Mouse (Mus musculus) myocyte (in vitro differentiated cells): ENCODE results near the gene Dynlrb1. TPM values are rescaled to one million over a fixed set of nuclear protein-coding genes. Genes with fewer than 3 reads are reported as not detected.

Source experiments
- H3K27me3 ChIP-seq: one replicate; pipeline ENCODE4 v1.6.1; 2011; ENCODE audit not compliant: control insufficient read depth, insufficient read depth, insufficient read length
- H3K36me3 ChIP-seq: one replicate; pipeline ENCODE4 v1.6.1; 2011; ENCODE audit not compliant: control insufficient read depth, insufficient read depth
- H3K4me2 ChIP-seq: one replicate; pipeline ENCODE4 v1.6.1; 2011; ENCODE audit warnings: low read depth, control low read depth
- H3K4me3 ChIP-seq: one replicate; pipeline ENCODE4 v1.5.1; 2011; ENCODE audit warnings: mild to moderate bottlenecking, control low read depth, moderate library complexity
- H3K79me2 ChIP-seq: one replicate; pipeline ENCODE4 v1.6.1; 2011; ENCODE audit not compliant: control insufficient read depth, insufficient read depth
- H3ac ChIP-seq: one replicate; pipeline ENCODE4 v1.6.1; 2011; ENCODE audit not compliant: control insufficient read depth, insufficient read length
- CEBPB ChIP-seq: IDR thresholded peaks from 2 replicates; pipeline ENCODE4 v1.6.1; 2011; ENCODE audit warnings: mild to moderate bottlenecking, moderate library complexity; ENCODE audit not compliant: poor library complexity, insufficient read depth, severe bottlenecking
- E2F4 ChIP-seq: IDR thresholded peaks from one replicate; pipeline ENCODE4 v1.6.1; 2011; ENCODE audit warnings: mild to moderate bottlenecking, control low read depth, moderate library complexity; ENCODE audit not compliant: insufficient read depth
- MAX ChIP-seq: IDR thresholded peaks from one replicate; pipeline ENCODE4 v1.6.1; 2011; ENCODE audit warnings: low read depth, mild to moderate bottlenecking, control low read depth
- MYOD1 ChIP-seq, 3 experiments: IDR thresholded peaks; one replicate each; pipeline ENCODE4 v1.6.1; 2011; ENCODE audit warnings: control low read depth in 2 of 3, low read depth in 2 of 3, mild to moderate bottlenecking in 2 of 3, moderate library complexity in 1 of 3; ENCODE audit not compliant: insufficient read length in 2 of 3, control insufficient read depth in 1 of 3
- MYOG ChIP-seq, 3 experiments: IDR thresholded peaks; one replicate each; pipeline ENCODE4 v1.6.1; 2011; ENCODE audit warnings: control low read depth in 2 of 3, low read depth in 2 of 3, mild to moderate bottlenecking in 2 of 3; ENCODE audit not compliant: insufficient read length in 2 of 3, control insufficient read depth in 1 of 3, insufficient read depth in 1 of 3
- POLR2A ChIP-seq: IDR thresholded peaks from one replicate; pipeline ENCODE4 v1.6.1; 2011; ENCODE audit warnings: low read depth, mild to moderate bottlenecking, control low read depth, moderate library complexity; ENCODE audit not compliant: insufficient read length
- POLR2AphosphoS2 ChIP-seq: IDR thresholded peaks from one replicate; pipeline ENCODE4 v1.6.1; 2011; ENCODE audit warnings: low read depth, control low read depth; ENCODE audit not compliant: insufficient read length
- REST ChIP-seq: IDR thresholded peaks from one replicate; pipeline ENCODE4 v1.6.1; 2011; ENCODE audit warnings: mild to moderate bottlenecking, control low read depth, moderate library complexity; ENCODE audit not compliant: insufficient read depth, insufficient read length
- SRF ChIP-seq: IDR thresholded peaks from one replicate; pipeline ENCODE4 v1.6.1; 2011; ENCODE audit warnings: low read depth; ENCODE audit not compliant: control insufficient read depth, insufficient read length
- TCF12 ChIP-seq: IDR thresholded peaks from one replicate; pipeline ENCODE4 v1.6.1; 2011; ENCODE audit warnings: mild to moderate bottlenecking, control low read depth; ENCODE audit not compliant: poor library complexity, insufficient read depth, severe bottlenecking
- TCF3 ChIP-seq: IDR thresholded peaks from one replicate; pipeline ENCODE4 v1.6.1; 2011; ENCODE audit warnings: low read depth, control low read depth; ENCODE audit not compliant: insufficient read length
- USF1 ChIP-seq: IDR thresholded peaks from one replicate; pipeline ENCODE4 v1.6.1; 2011; ENCODE audit warnings: low read depth, mild to moderate bottlenecking, control low read depth, moderate library complexity
- polyA plus RNA-seq: library from polyadenylated mRNA; unstranded; fragments of >200 nt; fragmentation: generic; extraction: Trizol; gene quantifications from one replicate; pipeline ENCODE4 v1.2.1, GENCODE M21; 2012; ENCODE audit warnings: missing spikeins

Gene Dynlrb1
- polyA plus RNA-seq, 1 experiment, result 418 TPM

- no peak overlapping the region for H3ac ChIP-seq
- no peaks in the 10 kb centered on the region for H3K27me3 ChIP-seq
- TF ChIP-seq USF1 (no peak), MYOG (IDR thresholded peaks at IDR 0.05; ENCODE audit: control insufficient read depth in 1 of 3, insufficient read depth in 1 of 3, insufficient read length in 2 of 3, low read depth in 2 of 3) (no peak), TCF12 (no peak), POLR2A (no peak), REST (no peak), TCF3 (no peak), POLR2AphosphoS2 (no peak), SRF (no peak), MAX (no peak), MYOD1 (IDR thresholded peaks at IDR 0.05; ENCODE audit: control insufficient read depth in 1 of 3, insufficient read length in 2 of 3, low read depth in 2 of 3) (no peak)
- H3K79me2 ChIP-seq, result peaks cover 48% of the 10 kb centered on the region
- peak overlapping the region; percentile 75 for H3K4me3 ChIP-seq
- no peaks in the 10 kb centered on the region for H3K36me3 ChIP-seq
- H3K4me2 ChIP-seq, result peak overlapping the region; percentile 90
These were observed 943 bp downstream of the Dynlrb1 start for GRCm38 (mm10) chr2:155237276-155237675.

GRCm38 (mm10) chr2:155240915-155241314 lies 4.6 kb downstream of the Dynlrb1 start:
- peaks cover 30% of the 10 kb centered on the region for H3K36me3 ChIP-seq
- H3K27me3 ChIP-seq, result no peaks in the 10 kb centered on the region
- no peak overlapping the region for H3K4me3 ChIP-seq
- peaks cover 48% of the 10 kb centered on the region for H3K79me2 ChIP-seq
- TF ChIP-seq TCF12 (no peak), CEBPB (no peak), SRF (no peak), POLR2A (no peak), E2F4 (no peak), MYOG (IDR thresholded peaks at IDR 0.05; ENCODE audit: control insufficient read depth in 1 of 3, insufficient read depth in 1 of 3, insufficient read length in 2 of 3, low read depth in 2 of 3) (no peak), USF1 (no peak), MYOD1 (IDR thresholded peaks at IDR 0.05; ENCODE audit: control insufficient read depth in 1 of 3, insufficient read length in 2 of 3, low read depth in 2 of 3) (no peak), REST (no peak), POLR2AphosphoS2 (no peak), TCF3 (no peak), MAX (no peak)
- H3ac ChIP-seq, result no peak overlapping the region
- no peak overlapping the region for H3K4me2 ChIP-seq

GRCm38 (mm10) chr2:155242296-155242855 lies 6.0 kb downstream of the Dynlrb1 start:
- Histone ChIP-seq H3ac (no peak overlapping the region), H3K4me2 (peak overlapping the region; percentile 61), H3K27me3 (no peaks in the 10 kb centered on the region), H3K36me3 (peaks cover 30% of the 10 kb centered on the region), H3K4me3 (no peak overlapping the region), H3K79me2 (peaks cover 41% of the 10 kb centered on the region)
- TF ChIP-seq POLR2A, result peak; percentile 25
- TF ChIP-seq MYOD1 (IDR thresholded peaks at IDR 0.05; ENCODE audit: control insufficient read depth in 1 of 3, insufficient read length in 2 of 3, low read depth in 2 of 3), result no peak

GRCm38 (mm10) chr2:155246231-155246630 lies 9.9 kb downstream of the Dynlrb1 start:
- Histone ChIP-seq H3K4me3 (no peak overlapping the region), H3K27me3 (no peaks in the 10 kb centered on the region), H3K79me2 (peaks cover 3% of the 10 kb centered on the region), H3K36me3 (peaks cover 51% of the 10 kb centered on the region), H3K4me2 (no peak overlapping the region), H3ac (no peak overlapping the region)
- no peak for TF ChIP-seq TCF3
- TF ChIP-seq E2F4, result no peak
- TF ChIP-seq MYOD1 (IDR thresholded peaks at IDR 0.05; ENCODE audit: control insufficient read depth in 1 of 3, insufficient read length in 2 of 3, low read depth in 2 of 3), result no peak
- TF ChIP-seq USF1, result no peak
- TF ChIP-seq CEBPB, result no peak
- no peak for TF ChIP-seq MYOG (IDR thresholded peaks at IDR 0.05; ENCODE audit: control insufficient read depth in 1 of 3, insufficient read depth in 1 of 3, insufficient read length in 2 of 3, low read depth in 2 of 3)
- TF ChIP-seq POLR2AphosphoS2, result no peak
- no peak for TF ChIP-seq MAX
- no peak for TF ChIP-seq SRF
- TF ChIP-seq REST, result no peak
- no peak for TF ChIP-seq TCF12
- no peak for TF ChIP-seq POLR2A

GRCm38 (mm10) chr2:155248206-155248605 lies 11.9 kb downstream of the Dynlrb1 start:
- H3K4me3 ChIP-seq, result no peak overlapping the region
- H3K79me2 ChIP-seq, result no peaks in the 10 kb centered on the region
- no peak overlapping the region for H3ac ChIP-seq
- no peaks in the 10 kb centered on the region for H3K27me3 ChIP-seq
- no peak overlapping the region for H3K4me2 ChIP-seq
- H3K36me3 ChIP-seq, result peaks cover 46% of the 10 kb centered on the region
- TF ChIP-seq POLR2AphosphoS2, result no peak
- no peak for TF ChIP-seq MAX
- no peak for TF ChIP-seq SRF
- TF ChIP-seq E2F4, result no peak
- TF ChIP-seq TCF3, result no peak
- no peak for TF ChIP-seq USF1
- TF ChIP-seq TCF12, result no peak
- no peak for TF ChIP-seq MYOD1 (IDR thresholded peaks at IDR 0.05; ENCODE audit: control insufficient read depth in 1 of 3, insufficient read length in 2 of 3, low read depth in 2 of 3)
- no peak for TF ChIP-seq CEBPB
- no peak for TF ChIP-seq MYOG (IDR thresholded peaks at IDR 0.05; ENCODE audit: control insufficient read depth in 1 of 3, insufficient read depth in 1 of 3, insufficient read length in 2 of 3, low read depth in 2 of 3)
